Mouse (Mus musculus) telencephalon, adult 2 months (tissue): ENCODE data around the gene Btnl2.
"Not testable (repeated sequence)": the region's sequence is repeated elsewhere in the genome, so short reads cannot be mapped to it uniquely, and the experiment has no call there.

Source experiments
- DNase-seq: peaks from one replicate; pipeline ENCODE4 v3.0.0-alpha.2; 2011; ENCODE audit warnings: low read depth, low spot score

Gene Btnl2

DNA sequence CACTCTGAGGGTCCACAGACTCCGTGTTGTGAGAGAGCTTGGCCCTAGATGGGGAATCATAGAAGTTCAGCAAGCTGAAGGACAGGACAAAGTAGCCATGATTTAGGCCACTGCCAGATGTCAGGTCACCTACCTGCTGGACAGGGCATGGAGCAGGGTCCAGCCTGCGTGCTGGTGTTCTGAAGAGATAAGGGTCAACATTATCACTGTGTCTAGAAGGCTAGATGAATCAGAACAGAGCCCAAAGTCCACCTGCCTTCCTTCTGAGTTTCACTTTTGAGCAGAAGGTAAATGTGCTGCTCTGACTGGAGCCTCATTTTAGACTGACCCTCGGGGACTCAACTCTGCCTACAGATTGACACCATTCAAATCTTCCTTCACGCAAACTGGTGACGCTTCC, at the start of gene Btnl2:
Gene Btnl2, plus strand, starts transcription at position 284 of the 400 bp plus-strand sequence.
- no peak for DNase-seq

DNA sequence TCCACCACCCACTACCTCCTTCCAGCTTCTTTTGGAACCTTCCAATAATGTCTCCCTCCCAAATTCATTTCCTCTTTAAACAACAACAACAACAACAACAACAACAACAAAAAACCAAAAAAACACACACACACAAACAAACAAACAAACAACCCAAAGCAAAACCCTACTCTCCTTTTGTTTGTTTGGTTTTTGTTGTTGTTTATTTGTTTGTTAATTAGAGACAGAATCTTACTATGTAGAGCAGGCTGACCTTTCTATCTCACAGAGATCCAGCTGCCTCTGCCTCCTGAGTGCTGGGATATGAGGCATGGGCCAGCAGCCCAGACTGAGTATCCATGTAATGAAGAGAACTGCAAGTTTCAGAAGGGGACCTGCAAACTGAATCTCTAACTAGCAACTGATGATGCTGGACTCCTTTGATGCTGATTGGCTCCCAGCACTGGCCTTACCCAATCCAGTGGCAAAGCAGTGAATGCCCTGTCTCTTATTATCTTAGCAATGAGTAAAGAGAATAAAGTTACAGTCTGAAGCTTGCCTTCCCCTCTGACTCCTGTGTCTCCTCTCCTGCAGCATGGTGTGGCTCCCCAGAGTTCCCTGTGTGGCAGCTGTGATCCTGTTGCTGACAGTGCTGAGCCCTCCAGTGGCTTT, 49.1 kb upstream of the Btnl2 start, which contains the start of gene H2-Eb1:
Gene H2-Eb1, plus strand, starts transcription at position 488 of the 651 bp plus-strand sequence.
- DNase-seq = peak; percentile 84

DNA sequence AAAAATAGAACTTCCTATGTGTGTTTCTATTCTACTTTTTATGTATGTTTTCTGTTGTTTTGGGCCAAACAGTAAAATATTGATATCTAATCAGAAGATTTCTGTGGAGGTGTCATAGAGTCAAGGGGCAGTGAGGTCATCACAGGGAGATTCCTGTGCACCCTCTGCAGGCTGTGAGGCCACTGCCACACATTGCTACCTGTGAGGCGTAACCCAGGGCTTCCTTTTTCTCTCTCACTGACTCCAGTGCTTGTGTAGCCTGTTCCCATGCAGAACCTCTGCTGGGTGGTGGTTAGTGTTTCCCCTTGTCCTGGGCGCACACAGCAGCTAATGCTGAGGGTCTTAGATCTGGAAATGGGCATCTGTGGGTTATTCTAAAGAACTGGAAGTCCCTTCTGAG, 48.2 kb upstream of the Btnl2 start:
- no peak for DNase-seq

DNA sequence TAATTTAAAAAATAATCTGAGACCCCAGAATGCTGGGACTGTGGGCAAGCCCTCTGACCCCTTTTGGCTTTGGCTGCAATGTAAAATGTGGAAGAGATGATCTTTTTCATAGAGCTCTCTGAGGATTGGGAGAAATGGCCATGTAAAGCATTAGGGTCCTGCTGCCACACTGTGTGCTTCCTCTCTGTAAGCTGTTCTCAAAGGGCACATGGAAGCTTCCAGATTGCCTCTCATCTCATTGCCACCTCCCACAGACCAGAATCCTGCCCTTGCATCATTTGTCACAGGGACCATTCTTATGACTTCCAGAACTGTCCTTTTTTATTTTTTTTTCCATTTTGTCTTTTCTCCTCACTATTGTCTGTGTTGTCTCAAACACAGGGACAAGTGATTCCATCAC, 47.4 kb upstream of the Btnl2 start:
- DNase-seq = no peak

DNA sequence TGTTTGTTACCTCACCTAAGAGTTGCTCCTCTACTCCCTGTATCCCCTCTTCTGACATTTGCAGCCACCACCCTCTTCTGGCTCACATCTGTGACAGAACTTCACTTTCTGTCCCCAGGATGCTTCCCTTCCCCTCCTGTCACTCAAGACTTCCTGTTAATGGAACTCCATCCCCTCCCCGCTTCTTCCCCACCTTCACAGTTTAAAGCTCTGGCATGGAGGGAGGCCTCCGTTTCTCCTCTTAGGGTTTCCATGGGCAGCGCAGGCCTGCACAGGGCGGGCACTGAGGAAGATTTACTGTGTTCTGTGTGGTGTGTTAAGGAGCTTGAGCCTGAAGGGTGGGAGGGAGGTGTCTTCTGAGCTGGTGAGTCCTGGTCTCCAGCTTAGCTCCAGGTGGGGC, 46.5 kb upstream of the Btnl2 start:
- no peak for DNase-seq

DNA sequence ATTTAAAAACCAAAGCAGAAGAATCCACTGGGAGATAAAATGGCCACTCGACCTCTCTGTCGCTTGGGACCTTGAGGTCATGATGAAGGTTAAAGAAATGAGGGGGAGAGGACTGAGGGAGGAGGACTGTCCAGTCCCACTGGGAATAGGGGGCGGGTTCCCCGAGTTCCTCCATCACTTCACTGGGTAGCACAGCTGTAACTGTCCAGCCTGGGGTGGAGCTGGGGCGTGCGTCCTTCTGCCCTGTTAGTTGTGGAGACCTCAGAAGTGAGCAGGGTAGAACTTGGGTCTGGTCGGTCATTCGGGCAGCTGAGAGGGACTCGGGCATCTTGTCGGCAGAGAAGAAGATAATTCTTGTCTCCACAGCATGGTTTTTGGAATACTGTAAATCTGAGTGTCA, 45.4 kb upstream of the Btnl2 start:
- DNase-seq = no peak

DNA sequence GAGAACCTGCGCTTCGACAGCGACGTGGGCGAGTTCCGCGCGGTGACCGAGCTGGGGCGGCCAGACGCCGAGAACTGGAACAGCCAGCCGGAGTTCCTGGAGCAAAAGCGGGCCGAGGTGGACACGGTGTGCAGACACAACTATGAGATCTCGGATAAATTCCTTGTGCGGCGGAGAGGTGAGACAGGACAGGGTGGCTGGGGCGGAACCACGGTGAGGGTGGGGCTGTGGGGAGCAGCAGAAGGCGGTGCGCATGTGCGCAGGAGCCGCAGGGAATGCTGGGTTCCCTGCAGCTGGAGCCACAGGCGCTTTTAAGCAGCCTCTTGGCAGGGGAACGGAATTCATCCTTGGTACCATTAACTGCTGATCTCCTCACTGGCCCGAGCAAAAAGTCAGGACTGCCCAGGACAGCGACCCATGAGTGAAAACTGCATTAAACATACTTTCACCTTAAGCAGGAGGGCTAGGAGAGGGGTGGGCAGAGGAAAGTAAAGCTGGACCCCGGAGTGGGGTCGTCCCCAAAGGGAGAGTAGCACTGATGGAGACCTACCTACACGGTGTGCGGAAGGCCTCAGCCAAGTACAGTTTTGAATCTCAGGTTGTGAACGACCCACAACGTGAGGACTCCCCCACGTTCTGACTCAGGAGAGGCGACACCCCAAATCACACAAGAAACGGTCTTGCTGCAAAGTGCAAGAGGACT, 44.8 kb upstream of the Btnl2 start:
- peak; percentile 63 for DNase-seq

DNA sequence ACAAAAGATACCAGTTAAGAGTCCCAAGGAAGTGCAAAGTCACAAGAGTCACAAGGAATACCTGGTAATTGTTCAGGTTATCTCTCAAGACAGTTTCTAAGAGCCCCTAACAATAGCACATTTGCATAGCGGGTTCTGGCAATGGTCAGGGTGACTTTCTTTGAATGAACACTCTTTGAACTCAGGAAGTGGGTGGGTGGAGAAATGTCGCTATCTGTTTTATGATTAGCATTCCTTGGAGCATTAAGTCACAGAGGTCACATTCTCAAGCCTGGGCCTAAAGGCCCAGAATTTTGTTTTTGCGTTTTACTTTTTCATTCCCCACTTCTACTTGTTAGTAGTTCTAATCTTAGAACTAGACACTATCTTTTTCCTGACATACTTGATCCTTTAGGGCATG, 44.1 kb upstream of the Btnl2 start:
- DNase-seq = not testable (repeated sequence)

DNA sequence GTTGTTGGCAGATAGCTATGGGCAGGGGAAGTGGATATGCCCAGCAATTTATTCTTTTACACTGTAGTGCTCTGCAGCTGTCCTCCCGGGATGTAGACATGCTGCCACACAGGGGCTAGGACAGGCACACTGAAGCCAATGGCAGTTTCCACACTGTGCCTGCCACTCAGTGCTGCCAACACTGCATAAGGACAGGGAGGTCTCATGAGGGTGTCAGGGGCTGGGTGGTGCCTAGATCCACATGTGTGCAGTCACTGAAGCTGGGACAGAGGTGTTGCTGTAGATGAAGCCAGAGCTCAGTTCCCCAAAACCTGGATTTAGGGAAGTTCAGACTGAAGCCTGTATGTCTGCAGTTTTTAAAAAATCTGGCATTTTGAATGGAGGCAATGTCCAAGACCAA, 42.4 kb upstream of the Btnl2 start:
- DNase-seq = no peak

DNA sequence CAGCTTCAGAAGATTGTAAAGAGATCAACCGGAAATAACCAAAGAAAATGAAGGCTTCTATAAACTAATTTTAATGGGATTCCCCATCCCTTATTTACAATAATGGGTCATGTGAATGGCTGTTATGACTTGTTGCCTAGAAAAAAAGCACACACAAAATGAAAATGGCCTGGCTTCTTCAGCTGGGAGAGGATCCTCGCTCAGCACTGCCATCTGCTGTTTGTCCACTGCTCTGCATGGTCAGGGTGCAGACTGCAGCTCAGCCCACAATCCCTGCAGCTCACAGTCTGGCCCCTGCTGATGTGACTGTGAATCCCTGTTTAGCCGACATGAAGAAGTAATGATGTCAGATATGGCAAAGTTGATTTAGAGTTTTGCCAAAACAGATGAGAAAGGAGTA, 41.2 kb upstream of the Btnl2 start:
- peak; percentile 26 for DNase-seq

DNA sequence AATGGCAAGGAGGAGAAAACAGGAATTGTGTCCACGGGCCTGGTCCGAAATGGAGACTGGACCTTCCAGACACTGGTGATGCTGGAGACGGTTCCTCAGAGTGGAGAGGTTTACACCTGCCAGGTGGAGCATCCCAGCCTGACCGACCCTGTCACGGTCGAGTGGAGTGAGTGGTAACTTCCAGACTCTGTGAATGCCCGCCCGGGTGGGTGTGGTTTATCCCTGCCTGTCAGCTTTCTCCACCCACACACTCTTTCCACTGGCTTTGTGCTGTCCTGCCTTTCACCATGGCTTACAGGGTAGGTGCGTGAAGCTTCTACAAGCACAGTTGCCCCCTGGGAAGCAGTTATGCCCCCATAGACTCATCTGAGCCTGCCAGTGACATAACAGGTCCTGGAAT, 40.3 kb upstream of the Btnl2 start:
- no peak for DNase-seq

DNA sequence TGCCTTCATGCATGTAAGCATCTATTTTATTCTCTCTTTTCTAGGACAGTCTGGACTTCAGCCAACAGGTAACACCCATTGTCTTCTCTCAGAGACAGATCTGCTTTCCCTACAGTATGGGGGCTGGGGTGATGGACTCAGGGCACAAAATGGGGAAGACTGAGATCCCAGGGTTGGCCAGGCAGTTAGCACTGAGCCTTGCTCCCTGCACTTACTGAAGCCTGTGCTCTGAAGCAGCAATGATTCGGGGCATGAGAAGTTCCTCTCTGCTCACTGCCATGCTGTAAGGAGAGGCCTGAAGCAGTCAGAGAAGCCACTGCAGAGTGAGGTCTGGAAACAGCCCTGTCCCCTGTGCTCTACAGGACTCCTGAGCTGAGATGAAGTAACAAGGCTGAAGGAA, 39.1 kb upstream of the Btnl2 start:
- no peak for DNase-seq

DNA sequence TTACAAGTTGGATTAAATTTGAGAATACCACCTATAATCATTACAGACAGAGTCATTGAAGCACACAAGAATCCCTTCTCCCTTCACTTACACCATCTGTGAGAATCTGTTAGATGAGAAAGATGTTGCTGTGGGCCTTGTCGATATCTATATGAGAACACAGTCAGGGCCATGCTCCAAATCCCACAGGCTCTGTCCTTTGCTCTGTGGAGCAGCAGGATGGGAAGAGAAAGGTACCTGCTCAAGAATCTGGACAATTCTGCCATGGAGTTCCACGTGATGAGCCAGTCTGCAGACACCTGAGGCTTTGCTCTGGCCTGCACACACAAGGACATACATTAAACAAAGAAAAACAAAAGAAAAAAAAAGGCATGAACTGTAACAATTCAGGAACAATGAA, 37.9 kb upstream of the Btnl2 start:
- no peak for DNase-seq

DNA sequence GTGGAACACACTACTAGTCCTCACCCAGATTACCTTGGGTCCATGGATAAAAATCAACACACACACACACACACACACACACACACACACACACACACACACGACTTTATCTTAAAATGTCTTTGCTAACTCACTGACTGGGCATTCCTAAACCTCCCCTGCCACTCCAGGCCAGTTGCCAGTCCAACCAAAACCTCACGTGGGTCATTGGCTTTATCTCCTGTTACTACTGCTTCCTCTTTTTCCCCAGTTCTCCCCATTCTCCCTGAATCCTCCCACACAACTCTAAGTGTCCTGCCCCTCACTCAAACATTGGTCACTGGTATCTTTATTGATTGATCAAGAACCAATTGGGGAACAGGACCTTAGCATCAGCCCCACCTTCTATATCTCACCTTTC, 37.3 kb upstream of the Btnl2 start:
- no peak for DNase-seq

DNA sequence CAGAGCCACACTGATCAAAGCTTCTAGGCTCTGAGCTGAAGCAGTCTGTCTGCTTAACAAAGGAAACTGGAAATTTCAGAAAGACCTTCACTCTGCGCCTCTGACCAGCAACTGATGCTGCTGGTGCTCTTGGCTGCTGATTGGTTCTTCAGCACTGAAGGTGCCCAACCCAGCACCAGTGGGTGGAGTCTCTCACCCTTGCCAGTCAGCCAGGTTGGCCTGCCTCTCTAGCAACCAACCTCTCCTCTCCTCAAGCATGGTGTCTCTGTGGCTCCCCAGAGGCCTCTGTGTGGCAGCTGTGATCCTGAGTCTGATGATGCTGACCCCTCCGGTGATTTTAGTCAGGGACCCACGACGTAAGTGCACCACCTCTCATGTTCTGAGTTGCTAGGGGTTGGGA, 29.2 kb upstream of the Btnl2 start, which contains the start of gene H2-Eb2:
Gene H2-Eb2, plus strand, starts transcription at position 230 of the 400 bp plus-strand sequence.
- no peak for DNase-seq

DNA sequence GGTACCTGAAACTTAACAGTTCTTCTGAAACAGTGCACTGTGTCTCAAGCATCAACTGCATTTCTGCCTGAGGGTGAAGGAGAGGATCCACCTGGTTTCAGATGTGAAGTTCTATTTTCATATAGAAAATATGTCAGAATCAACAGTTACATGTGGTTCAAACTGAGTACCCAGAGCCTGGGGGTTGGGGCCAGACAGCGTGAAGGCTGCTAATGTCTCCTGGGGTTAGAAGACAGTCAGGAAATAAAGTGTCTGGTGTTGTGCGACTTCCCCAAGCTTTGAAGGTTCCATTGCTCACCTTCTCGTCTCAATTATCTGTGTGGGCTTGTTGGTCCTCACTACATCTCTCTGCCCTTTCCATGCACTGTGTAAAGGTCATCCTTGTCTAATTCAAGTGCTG, 28.2 kb upstream of the Btnl2 start:
- DNase-seq = no peak

DNA sequence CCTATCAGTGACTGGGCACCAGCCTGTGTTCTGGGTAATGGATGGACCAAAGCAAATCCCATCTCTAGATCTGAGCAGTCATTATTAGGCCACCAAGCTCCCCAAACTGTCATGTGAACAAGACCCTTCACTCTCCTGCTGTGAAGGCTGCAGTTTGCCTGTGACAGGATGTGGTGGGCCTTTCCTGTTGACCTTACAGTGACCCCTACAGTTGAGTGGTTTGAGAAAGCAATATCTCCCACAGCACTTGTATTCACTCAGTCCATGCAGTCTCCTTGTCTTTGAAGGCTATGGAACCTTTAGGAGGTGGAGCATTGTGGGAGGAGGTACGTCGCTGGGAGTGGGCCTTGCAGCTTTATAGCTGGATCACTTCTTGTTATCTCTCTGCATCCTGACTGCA, 24.8 kb upstream of the Btnl2 start:
- no peak for DNase-seq

DNA sequence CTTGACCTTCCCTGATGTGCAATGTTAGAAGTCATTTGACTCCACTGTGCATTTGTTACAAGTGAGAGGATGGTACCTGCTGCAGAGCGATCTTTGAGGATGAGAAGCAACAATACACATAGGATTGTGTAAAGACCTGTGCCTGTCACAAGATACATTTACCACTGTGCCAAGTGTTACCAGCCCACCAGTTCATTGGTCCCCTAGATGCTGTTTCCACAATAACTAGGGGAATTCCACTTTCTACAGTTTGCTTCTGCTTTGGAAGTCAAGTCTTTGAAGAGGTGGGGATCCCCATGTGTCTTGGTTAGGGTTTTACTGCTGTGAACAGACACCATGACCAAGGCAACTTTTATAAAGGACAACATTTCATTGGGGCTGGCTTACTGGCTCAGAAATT, 23.4 kb upstream of the Btnl2 start:
- no peak for DNase-seq

DNA sequence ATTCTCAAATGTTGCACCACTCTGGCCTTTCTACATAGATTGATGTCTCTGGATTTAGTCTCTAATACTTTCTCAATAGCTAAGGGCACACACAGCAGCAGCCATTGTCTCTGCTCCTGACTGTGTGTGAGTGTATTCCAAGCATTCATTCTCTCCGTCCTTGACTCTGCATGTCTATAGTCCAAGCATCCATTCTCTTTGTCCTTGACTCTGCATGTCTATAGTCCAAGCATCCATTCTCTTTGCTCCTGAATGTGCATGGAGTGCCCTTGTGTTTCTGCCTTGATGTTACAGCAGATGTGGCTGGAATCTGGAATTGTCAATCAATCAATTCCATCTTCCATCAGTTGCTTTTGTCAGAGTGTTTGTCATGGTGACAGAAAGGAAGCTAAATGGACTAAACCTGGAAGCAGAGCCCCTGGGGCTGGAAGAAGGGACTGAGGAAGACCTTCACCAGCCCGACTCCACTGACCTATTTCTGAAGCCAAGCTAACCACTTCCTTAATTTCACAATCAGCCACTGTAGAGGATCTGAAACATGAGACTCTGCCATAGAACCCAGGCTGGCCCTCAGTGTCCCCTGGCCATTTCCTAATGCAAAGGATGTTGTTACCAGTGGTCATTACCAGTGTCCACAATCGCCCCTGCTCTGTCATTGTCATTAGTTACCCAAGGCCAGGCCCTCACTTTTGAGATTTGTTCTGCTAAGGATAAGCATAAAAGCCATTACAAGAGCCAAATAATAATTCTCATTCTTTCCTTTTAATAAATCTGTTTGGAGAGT, 13.8 kb upstream of the Btnl2 start:
- DNase-seq = peak; percentile 6

DNA sequence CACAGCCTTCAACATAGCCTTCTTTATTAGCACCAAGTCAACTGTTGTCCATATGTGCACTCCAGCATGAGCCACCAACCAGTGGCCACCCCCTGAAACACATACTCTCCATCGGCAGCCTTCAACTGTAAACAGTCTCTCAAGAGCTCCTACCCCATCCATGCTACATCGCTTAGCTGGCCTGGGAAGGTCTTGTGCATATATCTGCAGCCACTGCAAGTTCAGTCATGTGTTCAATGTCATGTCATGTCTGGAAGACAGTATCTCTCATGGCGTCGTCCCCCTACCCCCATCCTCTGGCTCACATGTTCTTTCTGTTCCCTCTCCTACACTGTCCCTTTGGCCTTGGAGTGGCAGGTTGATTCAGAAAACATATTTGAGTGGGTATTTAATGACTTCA, 9.7 kb upstream of the Btnl2 start:
- no peak for DNase-seq

DNA sequence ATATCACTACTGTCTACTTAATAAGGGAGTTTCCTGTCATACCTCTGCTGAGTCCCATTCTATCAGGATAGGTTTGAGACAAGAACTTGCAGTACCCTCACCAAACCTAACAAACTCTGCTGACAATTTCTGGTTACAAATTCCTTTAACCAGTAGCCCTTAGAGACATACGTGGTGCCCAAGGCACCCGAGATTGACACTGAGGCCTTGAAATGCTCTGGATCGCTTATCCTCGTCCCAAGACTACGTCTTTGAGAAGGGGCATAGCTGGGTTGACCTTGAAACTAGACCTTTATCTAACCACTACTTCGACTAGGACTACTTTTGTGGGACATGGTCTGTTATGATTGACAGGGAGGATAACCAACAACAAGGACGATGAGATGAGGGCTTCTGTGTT, 9.1 kb upstream of the Btnl2 start:
- DNase-seq = no peak

DNA sequence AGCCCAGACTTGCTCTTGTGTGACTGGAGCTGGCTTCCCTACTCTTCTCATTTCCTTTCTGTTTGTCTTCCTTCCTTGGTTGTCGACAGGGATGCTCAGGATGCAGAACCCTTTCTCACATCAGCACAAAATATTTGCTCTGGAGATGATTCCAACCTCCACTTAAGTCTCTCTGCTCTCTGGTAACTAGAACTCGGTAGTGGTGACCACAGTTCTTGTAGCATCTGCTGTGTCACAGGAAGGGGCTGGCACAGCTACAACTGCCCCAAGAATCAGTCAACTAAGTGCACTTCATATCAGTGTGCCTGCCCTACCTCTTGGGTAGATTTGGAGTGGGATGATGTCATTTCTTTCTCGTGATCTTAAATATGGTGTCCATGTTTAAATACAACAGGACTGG, 8.6 kb upstream of the Btnl2 start:
- DNase-seq = no peak
